Mouse (Mus musculus): Measurements from ENCODE around the gene Bmf. TPM values are rescaled to one million over a fixed set of nuclear protein-coding genes. Genes with fewer than 3 reads are reported as not detected.
A peak's percentile ranks its signal among the peaks of the same experiment; 100 is the strongest.

Gene Bmf
- polyA plus RNA-seq, 1 experiment from 2014 or later = 4.2 TPM

DNA sequence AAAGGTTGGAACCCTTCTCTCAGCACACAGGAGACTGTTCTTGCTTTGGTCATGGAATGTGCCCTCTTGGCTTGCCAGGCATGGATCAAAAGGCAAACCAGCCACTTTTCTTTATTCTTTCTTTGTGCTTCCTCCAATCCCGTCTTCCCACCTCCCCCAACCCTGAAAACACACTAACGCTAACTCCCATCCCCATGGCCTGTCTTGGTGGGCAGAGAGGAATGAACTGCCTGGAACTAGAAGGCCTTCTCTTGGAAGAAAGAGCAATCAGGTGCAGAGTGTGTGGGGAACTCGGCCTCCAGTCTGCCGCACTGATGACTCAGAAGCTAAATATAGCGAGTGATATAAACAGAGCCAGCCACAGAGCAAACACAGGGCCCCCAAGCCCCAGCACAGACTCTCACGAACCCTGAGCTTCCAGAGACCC lies 8.8 kb downstream of the Bmf start:
- Histone ChIP-seq H3K9me3 (replicated peaks) (no peaks in the 10 kb centered on the region), H3K27me3 (ENCODE audit: low read depth, poor library complexity, severe bottlenecking) (no peaks in the 10 kb centered on the region), H3K4me1 (peaks cover 77% of the 10 kb centered on the region), H3K36me3 (peaks cover 25% of the 10 kb centered on the region), H3K27ac (peak overlapping the region; percentile 77), H3K4me3 (no peak overlapping the region)
- WGBS = 50% methylated on average over 6 of the region's 6 CpGs
- no peak for DNase-seq (ENCODE audit: low spot score)

GRCm38 (mm10) chr2:118539881-118540516 lies 9.5 kb downstream of the Bmf start:
- no peaks in the 10 kb centered on the region for H3K27me3 ChIP-seq (ENCODE audit: low read depth, poor library complexity, severe bottlenecking)
- 47% methylated on average over 9 of the region's 9 CpGs for WGBS
- no peaks in the 10 kb centered on the region for H3K9me3 ChIP-seq (replicated peaks)
- H3K4me3 ChIP-seq = no peak overlapping the region
- DNase-seq (ENCODE audit: low spot score) = no peak
- H3K36me3 ChIP-seq = peaks cover 32% of the 10 kb centered on the region
- H3K27ac ChIP-seq = peak overlapping the region; percentile 77
- H3K4me1 ChIP-seq = peaks cover 70% of the 10 kb centered on the region

- Histone ChIP-seq H3K4me1 (peaks cover 65% of the 10 kb centered on the region), H3K9me3 (replicated peaks) (no peaks in the 10 kb centered on the region), H3K36me3 (peaks cover 36% of the 10 kb centered on the region), H3K4me3 (no peak overlapping the region), H3K27ac (no peak overlapping the region), H3K27me3 (ENCODE audit: low read depth, poor library complexity, severe bottlenecking) (no peaks in the 10 kb centered on the region)
- WGBS = 90% methylated on average over 8 of the region's 8 CpGs
- DNase-seq (ENCODE audit: low spot score) = no peak
These were observed 10.4 kb downstream of the Bmf start for GRCm38 (mm10) chr2:118539040-118539439.

- Histone ChIP-seq H3K27ac (peak overlapping the region; percentile 31; the same call in 1 of the 2 replicates), H3K4me3 (no peak overlapping the region), H3K27me3 (ENCODE audit: low read depth, poor library complexity, severe bottlenecking) (no peaks in the 10 kb centered on the region), H3K4me1 (peaks cover 65% of the 10 kb centered on the region), H3K36me3 (peaks cover 35% of the 10 kb centered on the region), H3K9me3 (replicated peaks) (no peaks in the 10 kb centered on the region)
- DNase-seq (ENCODE audit: low spot score) = no peak
- 46% methylated on average over 4 of the region's 4 CpGs for WGBS
These were observed 12.3 kb downstream of the Bmf start for GRCm38 (mm10) chr2:118537226-118537625.

- no peaks in the 10 kb centered on the region for H3K27me3 ChIP-seq (ENCODE audit: low read depth, poor library complexity, severe bottlenecking)
- no peak overlapping the region for H3K4me3 ChIP-seq
- H3K36me3 ChIP-seq = peaks cover 39% of the 10 kb centered on the region
- no peaks in the 10 kb centered on the region for H3K9me3 ChIP-seq (replicated peaks)
- DNase-seq (ENCODE audit: low spot score) = no peak
- peak overlapping the region; percentile 64 for H3K27ac ChIP-seq
- H3K4me1 ChIP-seq = peaks cover 66% of the 10 kb centered on the region
- 72% methylated on average over 8 of the region's 8 CpGs for WGBS
These were observed 12.9 kb downstream of the Bmf start for GRCm38 (mm10) chr2:118536553-118536952.

DNA sequence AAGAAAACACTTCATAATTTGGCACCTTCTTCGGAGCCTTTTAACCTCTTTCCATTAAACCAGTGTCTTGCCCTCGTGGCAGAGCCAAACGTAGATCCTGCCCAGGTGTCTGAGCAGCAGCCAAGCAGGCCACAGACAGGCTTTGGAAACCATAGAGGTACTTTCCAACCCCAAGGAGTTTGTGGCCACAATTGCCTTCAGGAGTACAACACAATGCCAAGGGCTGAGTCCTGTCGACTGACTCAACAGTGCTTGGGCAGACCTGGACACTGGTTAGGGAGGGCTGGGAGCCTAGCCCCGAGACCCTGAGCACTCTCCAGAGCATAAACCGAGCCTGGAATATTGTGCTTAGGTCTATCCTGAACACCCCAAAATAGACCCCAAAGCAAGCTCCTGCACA lies 13.4 kb downstream of the Bmf start:
- no peaks in the 10 kb centered on the region for H3K27me3 ChIP-seq (ENCODE audit: low read depth, poor library complexity, severe bottlenecking)
- 87% methylated on average over 6 of the region's 6 CpGs for WGBS
- peaks cover 44% of the 10 kb centered on the region for H3K36me3 ChIP-seq
- H3K4me3 ChIP-seq = no peak overlapping the region
- H3K9me3 ChIP-seq (replicated peaks) = no peaks in the 10 kb centered on the region
- H3K27ac ChIP-seq = peak overlapping the region; percentile 64; the same call in 1 of the 2 replicates
- no peak for DNase-seq (ENCODE audit: low spot score)
- H3K4me1 ChIP-seq = peaks cover 68% of the 10 kb centered on the region

DNA sequence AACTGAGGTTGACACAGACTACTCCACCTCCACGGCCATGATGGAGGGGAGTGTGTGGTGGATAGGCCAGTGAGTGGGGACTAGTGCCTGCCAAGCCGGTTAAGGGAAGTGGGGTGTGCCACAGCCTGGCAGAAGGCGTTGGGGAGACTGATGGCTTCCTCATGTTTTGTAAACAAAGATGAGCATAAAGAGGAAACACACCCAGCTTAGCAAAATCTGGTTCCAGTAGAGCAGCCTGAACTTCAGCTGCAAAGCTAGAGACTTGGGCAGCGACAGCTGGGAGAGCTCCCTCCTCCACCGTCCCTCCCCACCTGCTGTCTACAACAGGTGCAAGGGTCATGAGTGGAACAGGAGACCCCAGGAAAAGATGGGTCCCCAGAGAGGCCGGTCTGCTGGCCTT lies 15.5 kb downstream of the Bmf start:
- 65% methylated on average over 6 of the region's 6 CpGs for WGBS
- no peaks in the 10 kb centered on the region for H3K9me3 ChIP-seq (replicated peaks)

DNA sequence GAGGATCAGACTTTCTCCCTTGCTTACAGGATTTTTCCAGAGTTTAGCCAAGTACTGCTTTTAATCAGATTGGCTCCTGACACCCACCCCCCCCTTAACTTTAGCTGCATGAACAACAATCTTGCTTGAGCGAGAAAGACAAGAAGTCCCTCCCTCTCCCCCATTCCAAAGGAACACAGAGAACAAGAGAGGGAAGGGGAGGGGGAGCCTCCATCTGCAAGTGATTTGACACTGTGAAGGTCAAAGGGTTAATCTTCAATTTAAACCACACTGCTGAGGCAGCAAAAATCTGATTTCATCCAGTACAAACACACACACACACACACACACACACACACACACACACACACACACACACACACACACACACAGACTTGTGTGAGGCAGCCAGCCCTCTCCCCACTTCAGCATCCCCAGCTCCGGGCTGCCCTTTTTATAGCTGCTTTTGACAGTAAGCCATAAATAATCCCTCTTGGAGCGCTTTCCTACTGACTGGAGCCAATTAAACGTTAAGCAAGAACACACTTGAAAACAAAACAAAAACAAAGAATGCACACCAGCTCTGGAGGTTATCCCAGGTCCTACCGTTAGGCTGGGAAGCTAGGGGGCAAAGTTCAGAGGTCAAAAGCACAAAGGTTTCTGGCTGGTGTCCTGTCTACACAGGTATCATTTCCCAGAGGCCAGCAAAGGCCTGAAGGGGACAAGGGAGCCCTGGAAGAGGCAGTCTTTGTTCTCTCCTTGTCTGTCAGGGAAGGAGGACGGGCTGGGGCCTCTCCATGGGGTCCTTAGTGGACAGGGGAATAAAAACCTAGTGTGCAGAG lies 16.4 kb downstream of the Bmf start:
- peak overlapping the region; percentile 92 for H3K27ac ChIP-seq
- peaks cover 37% of the 10 kb centered on the region for H3K36me3 ChIP-seq
- H3K4me1 ChIP-seq = peaks cover 82% of the 10 kb centered on the region
- no peaks in the 10 kb centered on the region for H3K27me3 ChIP-seq (ENCODE audit: low read depth, poor library complexity, severe bottlenecking)
- peak; percentile 89 for DNase-seq (ENCODE audit: low spot score)
- 3% methylated on average over 6 of the region's 6 CpGs for WGBS
- no peaks in the 10 kb centered on the region for H3K9me3 ChIP-seq (replicated peaks)
- peak overlapping the region; percentile 28 for H3K4me3 ChIP-seq

More for the DNA sequence above, 15.5 kb downstream of the Bmf start:
- Histone ChIP-seq H3K27me3 (ENCODE audit: low read depth, poor library complexity, severe bottlenecking) (no peaks in the 10 kb centered on the region), H3K27ac (peak overlapping the region; percentile 92), H3K36me3 (peaks cover 43% of the 10 kb centered on the region), H3K4me3 (0 out of 2 replicates have a peak overlapping the region, but pooled peaks have one; percentile 28), H3K4me1 (peaks cover 74% of the 10 kb centered on the region)
- no peak for DNase-seq (ENCODE audit: low spot score)

DNA sequence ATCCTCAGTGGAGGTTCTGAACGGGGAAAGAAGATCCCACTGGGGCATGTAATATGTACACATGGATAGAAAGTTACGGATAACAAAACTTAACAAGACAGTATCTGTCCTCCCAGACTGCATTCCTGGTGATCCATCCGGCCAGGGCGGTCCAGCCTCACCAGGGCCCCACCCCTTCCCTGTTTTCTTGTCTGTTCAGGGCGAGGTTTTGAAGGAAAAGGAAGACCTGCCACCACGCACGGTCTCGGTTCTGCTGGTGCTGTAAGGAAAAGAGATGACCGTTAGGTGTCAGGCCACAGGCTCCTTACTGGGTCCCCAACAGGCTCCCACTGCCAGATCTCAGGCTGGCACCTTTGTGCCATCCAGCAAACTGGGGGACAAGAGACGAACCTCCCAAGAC lies 17.1 kb downstream of the Bmf start:
- Histone ChIP-seq H3K9me3 (replicated peaks) (no peaks in the 10 kb centered on the region), H3K4me1 (peaks cover 78% of the 10 kb centered on the region), H3K36me3 (peaks cover 37% of the 10 kb centered on the region), H3K27me3 (ENCODE audit: low read depth, poor library complexity, severe bottlenecking) (no peaks in the 10 kb centered on the region), H3K4me3 (peak overlapping the region; percentile 28), H3K27ac (peak overlapping the region; percentile 92)
- DNase-seq (ENCODE audit: low spot score) = no peak
- WGBS = 28% methylated on average over 10 of the region's 10 CpGs

GRCm38 (mm10) chr2:118529466-118530181 lies 19.9 kb downstream of the Bmf start:
- H3K4me1 ChIP-seq = peaks cover 64% of the 10 kb centered on the region
- no peaks in the 10 kb centered on the region for H3K9me3 ChIP-seq (replicated peaks)
- peaks cover 15% of the 10 kb centered on the region for H3K36me3 ChIP-seq
- no peaks in the 10 kb centered on the region for H3K27me3 ChIP-seq (ENCODE audit: low read depth, poor library complexity, severe bottlenecking)
- H3K4me3 ChIP-seq = peak overlapping the region; percentile 20; the same call in 1 of the 2 replicates
- 6% methylated on average over 7 of the region's 7 CpGs for WGBS
- H3K27ac ChIP-seq = peak overlapping the region; percentile 92
- no peak for DNase-seq (ENCODE audit: low spot score)

- Histone ChIP-seq H3K27me3 (ENCODE audit: low read depth, poor library complexity, severe bottlenecking) (no peaks in the 10 kb centered on the region), H3K4me1 (peaks cover 55% of the 10 kb centered on the region), H3K9me3 (replicated peaks) (no peaks in the 10 kb centered on the region), H3K36me3 (peaks cover 7% of the 10 kb centered on the region), H3K27ac (no peak overlapping the region), H3K4me3 (no peak overlapping the region)
- 85% methylated on average over 5 of the region's 5 CpGs for WGBS
- DNase-seq (ENCODE audit: low spot score) = no peak
These were observed 22.9 kb downstream of the Bmf start for GRCm38 (mm10) chr2:118526545-118526944.

GRCm38 (mm10) chr2:118524811-118525210 lies 24.7 kb downstream of the Bmf start:
- Histone ChIP-seq H3K4me3 (no peak overlapping the region), H3K9me3 (replicated peaks) (no peaks in the 10 kb centered on the region), H3K27ac (0 out of 2 replicates have a peak overlapping the region, but pooled peaks have one; percentile 38), H3K36me3 (no peaks in the 10 kb centered on the region), H3K4me1 (peaks cover 54% of the 10 kb centered on the region), H3K27me3 (ENCODE audit: low read depth, poor library complexity, severe bottlenecking) (no peaks in the 10 kb centered on the region)
- 86% methylated on average over 3 of the region's 3 CpGs for WGBS
- no peak for DNase-seq (ENCODE audit: low spot score)
